Mouse (Mus musculus) adrenal gland, adult 8-10 months (tissue): ENCODE data around the gene Prox2. TPM values are rescaled to one million over a fixed set of nuclear protein-coding genes. Genes with fewer than 3 reads are reported as not detected.
"Not testable (repeated sequence)": the region's sequence is repeated elsewhere in the genome, so short reads cannot be mapped to it uniquely, and the experiment has no call there.

ENCODE experiments used
- DNase-seq: peaks from one replicate; pipeline ENCODE4 v3.0.0; 2022
- total RNA-seq, 4 experiments: library from RNA; stranded (reverse); gene quantifications; 2 replicates each; pipeline ENCODE4 v1.2.4; 2022

Prox2 gene
- 1 to 10 TPM; 3.0 to 7.9 (median 6.0) TPM for total RNA-seq

DNA sequence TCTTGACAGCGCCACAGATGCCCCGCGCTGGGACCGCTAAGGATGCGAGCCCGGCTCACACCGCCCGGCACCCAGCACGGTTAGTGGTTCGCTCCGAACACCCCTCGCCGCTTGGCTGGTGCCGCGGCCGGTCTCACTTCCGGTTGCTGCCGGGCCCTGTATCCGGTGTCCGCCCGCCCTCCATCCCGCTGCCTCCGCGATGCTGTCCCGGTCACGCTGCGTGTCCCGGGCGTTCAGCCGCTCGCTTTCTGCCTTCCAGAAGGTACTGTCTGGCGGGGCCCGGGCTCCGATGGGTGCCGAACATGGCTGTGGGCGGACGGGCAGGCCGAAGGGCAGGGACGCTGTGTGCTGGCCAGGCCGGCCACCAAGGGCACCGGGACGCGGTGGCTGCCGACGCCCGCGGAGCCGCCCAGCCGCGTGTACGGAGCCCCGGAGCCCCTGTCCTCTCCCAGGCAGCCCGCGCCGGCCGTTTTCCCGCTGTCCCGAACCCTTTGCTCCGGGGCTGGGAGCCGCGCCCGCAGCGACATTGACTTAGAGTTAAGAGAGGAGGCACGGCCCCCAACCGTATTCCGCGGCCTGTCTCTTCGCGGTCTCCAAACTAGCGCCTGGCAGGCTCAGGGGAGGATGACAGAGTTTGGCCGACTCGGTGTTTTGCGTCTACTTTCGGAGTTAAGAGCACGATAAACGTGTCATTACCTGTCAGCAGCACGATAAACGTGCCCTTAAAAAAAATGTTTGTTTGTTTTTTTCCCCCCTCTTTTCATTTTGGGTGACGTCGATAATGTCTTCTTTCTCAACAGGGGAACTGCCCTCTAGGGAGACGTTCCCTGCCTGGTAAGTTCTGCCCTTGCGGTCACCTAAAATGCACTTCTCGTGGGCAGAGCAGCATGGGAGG, at the start of gene Prox2, which contains the start of gene Dlst:
Gene Prox2 (minus strand): TSS at position 62 of the 895 bp plus-strand sequence.
Gene Dlst (plus strand): TSS at position 136 of the 895 bp plus-strand sequence.
- peak; percentile 76 for DNase-seq

DNA sequence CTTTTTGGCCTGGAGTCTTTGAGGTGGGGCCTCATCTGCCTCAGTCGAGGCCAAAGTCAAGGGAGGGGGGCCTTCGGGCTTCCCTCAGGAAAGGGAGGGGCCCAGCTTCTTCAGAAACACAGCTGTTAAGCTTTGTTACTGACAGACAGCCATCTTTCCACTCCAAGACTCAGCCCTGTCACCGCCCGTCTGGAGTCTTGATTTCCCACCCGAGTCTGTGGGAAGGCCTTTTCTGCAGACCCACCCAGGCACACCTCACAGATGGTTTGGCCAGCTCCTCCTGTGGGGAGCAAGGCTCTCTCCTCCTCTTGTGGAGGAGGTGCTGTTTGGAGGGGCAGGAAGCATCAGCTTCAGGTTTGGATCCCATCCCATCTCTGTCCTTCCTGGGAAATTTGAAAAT, 49.0 kb upstream of the Prox2 start:
- no peak for DNase-seq

DNA sequence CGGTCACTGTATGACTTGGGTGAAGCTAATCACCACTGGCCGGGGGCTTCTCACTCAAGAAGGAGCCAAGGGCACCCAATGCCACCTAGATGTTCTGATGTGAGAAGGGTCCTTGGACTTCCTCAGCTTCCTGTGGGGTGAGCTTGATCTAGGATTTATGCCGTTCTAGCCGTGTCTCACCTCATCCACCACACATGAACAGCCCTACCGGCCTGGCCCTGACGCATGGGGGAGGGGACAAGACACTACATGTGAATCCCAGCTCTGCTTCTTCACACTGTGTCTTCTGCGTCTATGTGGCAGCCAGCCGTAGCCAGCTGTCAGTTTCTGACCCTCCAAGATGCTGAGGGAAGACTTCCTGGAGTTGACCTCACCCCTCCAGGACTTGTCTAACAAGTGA, 48.2 kb upstream of the Prox2 start:
- no peak for DNase-seq

DNA sequence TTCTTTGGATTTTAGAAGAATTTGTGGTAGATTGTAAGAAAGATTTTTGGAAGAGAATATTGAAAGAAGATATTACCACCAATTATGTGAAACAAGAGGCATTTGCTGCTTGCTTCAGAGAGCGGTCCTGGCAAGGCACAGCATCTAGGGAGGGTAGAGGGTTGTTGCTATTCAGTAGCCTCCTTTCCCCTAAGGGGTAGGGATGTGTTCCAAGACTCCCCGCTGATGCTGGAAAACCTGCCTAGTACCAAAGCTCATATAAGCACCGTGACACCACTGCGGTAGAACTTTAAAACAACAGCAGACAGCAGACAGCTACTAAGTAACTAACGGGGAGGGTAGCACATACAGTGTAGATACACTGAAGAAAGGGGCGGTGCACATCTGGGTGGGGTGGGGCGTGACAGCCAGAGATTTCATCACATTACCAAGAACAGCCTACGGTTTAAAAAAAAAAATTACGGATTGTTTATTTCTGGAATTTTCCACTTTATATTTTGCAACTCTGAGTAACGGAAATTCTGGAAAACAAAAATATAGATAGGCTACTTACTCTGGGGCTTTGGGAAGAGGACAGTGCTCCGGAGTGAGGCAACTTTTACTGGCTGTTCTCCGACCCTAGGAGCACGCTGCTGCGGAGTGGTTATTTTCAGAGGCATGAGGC, 47.4 kb upstream of the Prox2 start:
- no peak for DNase-seq

DNA sequence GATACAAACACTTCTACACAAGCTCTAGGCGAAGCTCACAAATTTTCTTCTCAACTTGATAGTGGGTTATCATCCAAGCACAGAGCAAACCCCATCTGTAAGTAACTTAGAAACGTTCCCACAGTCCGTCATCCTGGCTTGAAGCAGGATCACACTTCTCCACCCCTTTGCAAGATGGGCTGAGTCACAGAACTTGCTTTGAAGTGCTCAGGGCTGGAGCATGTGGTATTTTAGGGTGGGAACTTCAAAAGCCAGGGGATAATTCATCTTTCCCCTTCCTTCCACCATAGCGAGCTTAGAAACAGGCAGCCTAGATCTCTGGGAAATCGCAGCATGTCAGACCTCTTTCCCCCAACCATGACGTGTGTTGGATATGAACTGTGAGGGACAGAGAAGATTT, 45.8 kb upstream of the Prox2 start:
- DNase-seq = no peak

DNA sequence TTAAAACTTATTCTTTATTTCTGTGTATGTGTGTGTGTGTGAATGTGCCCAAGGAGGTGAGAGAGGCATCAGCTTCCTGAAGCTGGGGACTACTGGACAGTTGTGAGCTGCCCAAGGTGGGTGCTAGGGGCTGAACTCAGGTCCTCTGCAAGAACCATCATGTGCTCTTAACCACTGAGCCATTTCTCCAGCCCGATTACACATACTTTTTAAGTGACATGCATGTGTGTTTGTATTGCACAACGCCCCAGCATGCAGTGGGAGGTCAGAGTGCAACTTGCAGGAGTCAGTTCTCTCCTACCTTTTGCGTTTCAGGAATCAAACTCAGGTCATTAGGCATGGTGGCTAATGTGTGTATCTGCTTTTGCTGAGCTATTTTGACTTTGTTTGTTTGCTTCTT, 42.5 kb upstream of the Prox2 start:
- no peak for DNase-seq

DNA sequence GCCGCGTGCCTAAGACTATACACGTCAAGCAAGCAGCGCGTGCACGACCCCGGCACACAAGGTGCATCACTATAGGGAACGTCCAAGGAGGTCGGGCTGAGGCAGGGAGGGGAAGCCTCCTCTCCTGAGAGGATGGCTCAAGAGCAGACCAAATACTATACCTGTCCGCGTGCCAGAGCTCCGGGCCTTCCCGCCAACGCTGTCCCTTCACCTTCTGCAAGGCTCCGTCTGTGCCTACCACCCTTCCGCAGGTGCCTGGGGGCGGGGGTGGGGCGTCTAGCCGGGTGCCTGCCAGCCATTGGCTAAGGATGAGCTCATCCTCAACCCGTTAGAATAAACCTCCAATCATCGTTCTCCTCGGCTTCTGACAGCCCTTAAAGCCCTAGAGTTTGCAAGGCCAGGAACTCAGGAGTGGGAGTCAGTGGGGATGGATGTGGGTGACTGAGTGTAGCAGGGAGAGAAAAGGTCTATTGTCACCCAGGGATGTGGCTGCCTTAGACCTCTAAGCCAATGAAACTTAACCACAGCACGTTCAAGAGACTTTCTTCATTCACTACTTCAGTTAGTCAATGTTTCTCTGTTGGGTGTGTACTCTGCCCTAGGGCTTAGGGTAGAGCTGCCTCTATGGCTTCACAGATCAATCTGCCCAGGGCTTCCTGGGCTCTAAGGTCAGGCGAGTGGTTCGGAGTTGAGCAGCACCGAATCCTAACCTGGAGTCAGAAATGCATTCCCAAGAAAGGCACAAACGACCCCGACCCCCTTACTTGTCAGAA, 40.6 kb upstream of the Prox2 start, which contains the start of gene Rps6kl1:
Gene Rps6kl1 (minus strand): TSS at position 263 of the 773 bp plus-strand sequence.
- DNase-seq = no peak

DNA sequence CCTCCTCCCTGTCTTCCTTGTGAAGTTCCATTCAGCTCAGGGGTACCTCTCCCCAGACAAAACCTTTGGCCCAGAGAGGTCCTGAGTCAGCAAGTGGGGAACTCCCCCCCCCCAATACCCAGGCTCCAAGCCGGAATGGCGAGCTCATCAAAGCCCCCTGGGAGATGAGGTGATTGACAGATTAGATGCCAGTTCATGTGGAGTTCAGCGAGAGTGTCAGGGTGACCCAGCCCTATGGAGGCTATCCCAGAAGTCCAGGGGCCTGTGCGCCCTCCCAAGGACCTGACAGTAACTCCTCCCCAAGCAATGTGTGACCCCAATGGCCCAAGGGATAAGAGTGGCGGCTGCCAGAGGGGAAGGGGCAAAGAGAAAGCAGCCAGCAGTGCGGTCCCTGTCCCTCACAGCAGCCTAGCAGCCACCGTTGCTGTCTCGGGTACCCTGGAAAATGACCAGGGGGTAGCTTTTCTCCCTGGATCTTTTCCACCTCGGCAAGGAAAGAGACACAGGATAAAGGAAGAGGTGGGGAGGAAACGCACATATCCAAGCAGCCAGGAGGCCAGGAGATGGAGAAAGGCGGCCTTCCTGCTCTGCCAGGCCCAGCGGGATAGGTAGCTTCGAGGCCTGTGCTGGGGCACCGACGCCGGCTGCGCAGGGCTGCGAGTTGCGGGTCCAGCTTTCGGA, 39.9 kb upstream of the Prox2 start:
- no peak for DNase-seq

DNA sequence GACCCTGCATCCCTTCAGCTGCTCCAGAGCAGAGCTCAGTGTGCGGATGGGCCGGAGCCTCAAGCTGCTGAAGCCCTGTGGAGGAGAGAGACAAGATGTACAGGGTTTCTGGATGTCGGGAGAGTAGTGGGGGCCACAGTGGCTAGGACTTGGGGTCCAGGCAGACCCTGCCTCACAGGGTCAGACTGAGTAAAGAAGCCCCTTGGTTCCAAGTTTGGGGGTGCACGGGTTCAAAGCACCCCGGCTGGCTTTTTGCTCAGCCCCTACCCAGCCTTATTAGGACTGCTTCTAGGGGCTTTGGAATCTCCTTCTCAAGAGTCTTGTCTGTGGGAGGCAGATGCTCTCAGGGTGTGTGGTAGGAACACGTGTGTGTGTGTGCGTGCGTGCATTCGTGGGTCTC, 36.3 kb upstream of the Prox2 start:
- no peak for DNase-seq

DNA sequence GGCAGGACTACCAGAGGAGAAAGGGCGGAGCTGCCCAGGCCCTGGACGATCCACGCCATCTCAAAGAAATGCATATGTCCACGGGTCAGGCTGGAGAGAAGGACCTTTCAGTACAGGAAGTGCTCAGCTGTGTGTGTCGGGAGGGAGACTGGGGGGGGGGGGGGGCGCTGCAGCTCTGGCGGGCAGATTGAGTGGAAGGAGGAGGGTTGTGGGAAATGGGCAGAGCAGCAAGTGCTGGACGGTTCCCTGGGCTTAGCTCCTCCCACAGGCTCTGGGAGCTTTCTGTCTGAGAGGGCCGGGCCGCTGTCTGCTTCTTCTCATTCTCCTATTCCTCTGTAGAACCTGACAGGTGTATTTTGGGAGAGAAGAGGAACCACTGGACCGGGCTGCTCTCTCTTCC, 35.8 kb upstream of the Prox2 start:
- DNase-seq = no peak

DNA sequence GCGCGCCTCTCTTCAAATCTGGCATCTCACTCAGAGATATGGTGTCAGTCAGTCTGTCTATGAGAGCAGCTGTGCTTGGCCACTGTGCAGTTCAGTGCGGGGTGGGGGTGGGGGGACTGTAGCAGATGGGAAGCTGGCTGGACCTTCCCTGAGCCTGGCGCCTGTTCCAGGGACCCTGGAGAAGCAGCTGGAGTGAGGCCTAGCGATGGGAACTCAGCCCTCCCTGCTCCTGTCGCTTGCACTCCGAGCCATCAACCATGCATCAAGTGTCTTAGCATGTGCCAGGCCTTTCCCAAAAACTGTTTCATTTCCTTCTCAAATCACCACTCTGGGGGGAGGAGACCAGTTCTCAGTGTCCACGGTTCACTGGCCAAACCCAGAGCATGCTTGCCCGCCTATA, 35.1 kb upstream of the Prox2 start:
- no peak for DNase-seq

DNA sequence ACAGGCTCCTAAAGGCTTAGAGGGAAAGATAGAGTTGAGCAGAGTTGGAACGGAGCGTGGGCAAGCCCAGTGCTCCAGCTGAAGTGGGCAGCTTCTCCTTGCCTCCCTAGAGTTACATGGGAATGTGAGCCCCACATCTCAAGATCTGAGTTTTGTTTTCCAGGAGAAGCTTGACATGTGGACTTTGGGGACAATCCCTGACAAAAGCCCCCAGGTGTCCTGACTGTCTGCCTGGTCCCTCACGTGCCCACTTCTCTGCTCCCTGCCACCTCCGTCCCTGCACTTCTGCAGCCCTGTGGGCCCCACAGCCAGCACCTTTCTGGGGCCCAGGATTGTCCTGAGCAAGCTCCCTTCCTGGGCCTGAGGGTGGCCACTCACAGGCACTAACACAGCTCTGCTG, 34.3 kb upstream of the Prox2 start:
- no peak for DNase-seq

DNA sequence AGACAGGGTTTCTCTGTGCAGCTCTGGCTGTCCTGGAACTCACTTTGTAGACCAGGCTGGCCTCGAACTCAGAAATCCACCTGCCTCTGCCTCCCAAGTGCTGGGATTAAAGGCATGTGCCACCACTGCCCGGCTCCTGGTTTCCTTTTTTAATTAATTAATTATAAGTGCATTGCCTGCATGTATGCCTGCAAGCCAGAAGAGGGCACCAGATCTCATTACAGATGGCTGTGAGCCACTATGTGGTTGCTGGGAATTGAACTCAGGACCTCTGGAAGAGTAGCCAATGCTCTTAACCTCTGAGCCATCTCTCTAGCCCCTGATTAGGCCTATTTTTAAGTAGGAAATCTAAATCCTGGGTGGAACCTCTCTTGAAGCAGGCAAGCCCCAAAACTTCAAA, 33.7 kb upstream of the Prox2 start:
- not testable (repeated sequence) for DNase-seq

DNA sequence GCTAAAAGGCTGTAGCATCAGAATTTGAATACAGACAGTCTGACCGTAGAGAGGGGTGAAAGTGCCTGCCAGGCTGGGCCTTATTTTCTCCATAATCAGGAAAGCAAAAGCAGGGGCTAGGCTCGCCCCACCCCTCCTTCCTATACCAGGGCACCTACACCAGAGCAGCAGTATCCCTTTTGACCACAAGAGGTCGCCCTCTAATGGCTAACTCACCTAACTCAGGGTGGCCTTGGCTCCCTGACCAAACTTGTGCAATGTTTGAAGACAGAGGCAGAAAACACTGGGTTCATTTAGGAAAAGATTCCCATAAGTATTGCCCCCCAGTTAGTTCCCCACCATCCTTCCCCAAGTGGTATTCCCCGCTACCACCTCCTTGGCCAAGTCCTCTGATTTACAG, 32.2 kb upstream of the Prox2 start:
- peak; percentile 67 for DNase-seq

DNA sequence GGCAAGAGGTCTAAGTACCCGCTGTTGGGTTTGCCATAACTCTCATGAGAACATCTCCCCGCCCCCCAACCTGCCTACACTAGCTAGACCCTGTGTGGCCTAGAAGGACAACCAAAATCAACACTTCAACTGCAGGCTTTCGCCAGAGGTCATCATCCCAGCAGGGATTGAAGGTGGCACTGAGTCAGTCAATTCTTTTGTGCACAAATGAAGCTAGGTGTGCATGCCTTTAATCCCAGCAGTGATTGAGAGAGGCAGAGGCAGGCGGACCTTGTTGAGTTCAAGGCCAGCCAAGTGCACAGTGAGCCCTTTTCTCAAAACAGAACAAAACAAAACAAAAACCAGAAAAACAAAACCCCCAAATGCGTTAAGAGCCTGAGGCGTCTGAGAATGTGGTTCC, 30.5 kb upstream of the Prox2 start:
- DNase-seq = no peak

DNA sequence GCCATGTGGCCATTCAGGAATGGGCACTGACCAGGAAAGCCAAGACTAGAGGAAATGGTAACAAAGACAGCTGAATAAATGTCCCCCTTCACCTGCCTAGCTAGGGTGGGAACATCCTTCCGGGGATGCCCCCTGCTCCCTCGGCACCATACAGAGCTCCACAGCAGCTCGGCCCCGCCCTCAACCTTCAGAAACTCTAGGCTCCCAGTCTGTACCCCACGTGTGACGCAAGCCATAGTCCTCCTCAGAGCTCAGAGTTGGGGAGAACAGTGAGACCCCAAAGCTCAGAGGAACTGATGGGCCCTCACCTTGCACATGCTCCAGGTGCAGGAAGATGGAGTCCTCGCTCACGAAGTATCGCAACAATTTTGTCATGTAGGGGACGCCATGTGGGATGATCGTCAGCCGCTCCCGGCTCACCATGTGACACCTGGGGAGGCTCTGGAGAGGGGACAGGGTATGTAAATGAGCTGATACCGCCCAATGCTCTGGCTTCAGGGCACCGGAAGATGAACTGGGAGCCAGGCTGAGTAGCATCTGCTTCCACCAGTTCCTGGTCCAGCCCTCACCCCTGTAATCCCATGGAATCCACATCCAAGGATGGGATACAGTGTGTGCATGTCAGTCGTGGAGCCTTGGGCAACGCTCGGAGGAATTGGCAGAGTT, 29.6 kb upstream of the Prox2 start:
- DNase-seq = no peak

DNA sequence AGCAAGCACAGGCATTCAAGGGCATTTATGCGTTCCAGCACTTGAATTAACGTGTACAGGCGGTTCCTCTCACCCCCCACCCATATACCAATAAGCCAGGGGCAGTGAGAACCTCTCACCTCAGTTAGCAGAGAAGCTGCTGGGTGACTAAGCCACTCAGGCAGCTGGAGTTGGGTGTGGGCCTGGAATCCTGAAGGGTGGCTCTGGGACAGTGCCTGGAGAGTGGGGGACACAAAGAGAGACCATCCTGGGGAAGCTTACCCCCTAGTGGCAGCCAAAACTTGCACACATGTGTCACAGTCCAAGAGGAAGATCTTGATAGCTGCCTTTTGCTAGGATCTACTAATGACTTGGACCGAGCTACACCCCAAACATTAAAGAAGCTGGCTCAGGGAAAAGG, 26.1 kb upstream of the Prox2 start:
- no peak for DNase-seq

DNA sequence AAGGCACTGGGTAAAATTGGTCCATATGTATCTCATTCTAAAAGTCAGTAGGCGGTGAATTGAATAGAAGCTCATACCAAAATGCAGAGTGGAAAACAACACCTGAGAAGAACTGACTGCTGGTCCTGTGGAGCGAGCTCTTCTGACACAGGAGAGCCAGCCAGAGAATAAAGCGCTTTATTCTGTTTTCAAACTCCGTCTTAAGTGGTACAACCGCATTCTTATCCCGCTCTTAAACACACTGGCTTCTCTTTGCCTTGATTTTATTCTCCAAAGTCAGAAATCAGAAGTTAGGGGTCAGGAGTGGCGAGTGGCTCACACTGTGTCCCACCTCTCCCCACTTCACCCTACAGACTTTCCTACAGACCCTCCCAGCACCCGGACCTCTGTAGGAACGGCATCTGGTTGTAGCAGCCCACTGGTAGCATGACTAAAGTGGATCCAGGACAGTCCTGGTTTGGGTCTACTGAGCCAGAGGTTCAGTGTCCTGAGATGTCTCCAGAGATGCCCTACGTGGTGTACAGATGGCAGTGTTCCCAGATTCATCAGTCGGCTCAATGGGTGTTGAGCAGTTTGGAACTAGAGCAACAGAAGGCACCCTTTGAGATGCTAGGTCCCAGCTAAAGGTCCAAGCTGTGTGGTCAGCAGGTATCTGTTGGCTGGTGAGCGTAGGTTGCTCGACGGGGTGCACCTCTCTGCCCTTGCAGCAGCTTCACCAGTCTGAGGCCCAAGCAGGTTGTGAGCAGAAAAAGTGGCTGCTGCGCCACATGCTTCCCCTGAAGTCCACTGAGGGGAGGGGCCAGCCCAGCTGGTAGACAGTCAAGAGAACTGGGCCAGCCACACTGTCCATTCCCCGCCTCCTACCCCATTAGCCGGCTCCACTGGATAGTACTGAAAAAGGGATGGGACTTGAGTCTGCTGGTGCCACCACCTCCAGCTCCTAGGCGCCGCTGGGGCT, 25.2 kb upstream of the Prox2 start:
- DNase-seq = no peak

DNA sequence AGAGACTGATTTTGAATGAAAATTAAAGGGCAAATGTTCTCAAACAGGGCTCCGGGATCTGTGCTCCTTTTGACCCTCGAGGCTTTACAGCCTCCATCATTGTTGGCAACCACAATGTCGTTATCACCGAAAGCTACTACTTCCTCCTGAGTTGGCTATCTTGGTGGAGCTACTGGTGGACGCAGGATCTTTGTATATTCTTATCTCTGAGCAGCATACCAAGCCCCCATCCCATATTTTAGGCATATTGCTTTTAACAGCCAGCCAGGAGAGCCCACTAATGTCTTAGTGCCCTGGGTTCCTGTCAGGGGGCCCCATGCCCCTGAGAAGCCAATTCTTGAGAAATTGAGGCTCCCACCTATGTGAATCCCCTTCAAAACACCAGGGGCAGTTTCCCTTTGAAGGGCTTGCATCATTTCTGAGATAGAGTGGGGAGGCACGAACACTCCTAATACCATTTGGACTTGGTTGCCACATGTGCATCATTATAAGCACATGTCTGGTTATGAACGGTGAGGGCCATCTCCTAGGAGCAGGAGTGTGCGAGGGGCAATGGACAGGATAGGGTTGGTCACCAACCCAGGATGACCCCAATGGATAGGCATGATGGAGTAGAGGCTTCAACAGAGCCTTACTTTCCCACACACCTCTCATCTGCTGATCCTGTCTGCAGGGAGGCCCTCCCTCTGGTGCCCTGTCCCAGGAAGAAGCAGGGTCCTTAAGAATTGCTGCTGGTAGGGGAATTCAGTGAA, 23.7 kb upstream of the Prox2 start:
- DNase-seq = no peak

DNA sequence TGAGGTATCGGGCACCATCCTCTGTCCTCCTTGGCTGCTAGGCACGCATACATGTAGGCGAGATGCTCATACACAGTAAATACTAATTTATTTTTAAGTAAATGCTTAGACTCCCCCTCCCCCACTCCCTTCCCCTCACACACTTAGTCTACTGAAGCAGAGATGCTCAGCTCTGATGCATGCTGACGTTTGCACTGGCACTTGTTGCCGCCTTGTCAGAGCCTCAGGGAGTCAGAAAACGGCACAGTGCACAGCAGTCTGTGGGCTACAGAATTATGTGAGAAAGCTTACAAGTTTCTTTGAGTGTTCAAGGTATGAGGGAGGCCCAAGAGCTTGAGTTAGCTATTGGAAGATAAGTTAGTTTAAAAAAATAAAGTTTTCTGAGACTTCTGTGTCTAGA, 20.8 kb upstream of the Prox2 start:
- no peak for DNase-seq
